Mouse (Mus musculus) limb, embryonic 14.5 days (tissue): ENCODE data around the gene Mapkbp1. TPM values are rescaled to one million over a fixed set of nuclear protein-coding genes. Genes with fewer than 3 reads are reported as not detected.

Source experiments
- ATAC-seq: fragments of 200-750 bp; cut with Nextera tagmentation; 2 replicates; pipeline ENCODE4 v1.8.0; 2017; ENCODE audit warnings: low read depth, moderate number of reproducible peaks, moderate TSS enrichment; ENCODE audit not compliant: low FRiP score
- DNase-seq: peaks from one replicate; pipeline ENCODE4 v3.0.0-alpha.2; 2015; ENCODE audit warnings: low spot score
- H3K27ac ChIP-seq: fragments of 300-500 bp; sonication (generic); replicated peaks from 2 replicates; pipeline ENCODE4 v1.5.1; 2014; ENCODE audit warnings: low read depth, mild to moderate bottlenecking, low read length, moderate library complexity, mixed read lengths
- H3K27me3 ChIP-seq: fragments of 300-500 bp; sonication (generic); 2 replicates; pipeline ENCODE4 v1.6.1; 2014; ENCODE audit warnings: low read length, mixed read lengths; ENCODE audit not compliant: control insufficient read depth, insufficient read depth
- H3K36me3 ChIP-seq: fragments of 300-500 bp; sonication (generic); 2 replicates; pipeline ENCODE4 v1.6.1; 2014; ENCODE audit warnings: mild to moderate bottlenecking, low read length, moderate library complexity, mixed read lengths; ENCODE audit not compliant: control insufficient read depth, insufficient read depth
- H3K4me1 ChIP-seq: fragments of 300-500 bp; sonication (generic); 2 replicates; pipeline ENCODE4 v1.6.1; 2014; ENCODE audit warnings: antibody characterized with exemption, low read length, mixed read lengths; ENCODE audit not compliant: control insufficient read depth, insufficient read depth
- H3K4me2 ChIP-seq: fragments of 300-500 bp; sonication (generic); replicated peaks from 2 replicates; pipeline ENCODE4 v1.6.1; 2014; ENCODE audit warnings: low read depth, mild to moderate bottlenecking, low read length, moderate library complexity; ENCODE audit not compliant: severe bottlenecking
- H3K4me3 ChIP-seq: fragments of 300-500 bp; sonication (generic); replicated peaks from 2 replicates; pipeline ENCODE4 v1.5.1; 2014; ENCODE audit warnings: low read length
- H3K9ac ChIP-seq: fragments of 300-500 bp; sonication (generic); 2 replicates; pipeline ENCODE4 v1.6.1; 2014; ENCODE audit warnings: mild to moderate bottlenecking, low read depth, low read length, moderate library complexity; ENCODE audit not compliant: severe bottlenecking
- H3K9me3 ChIP-seq: fragments of 300-500 bp; sonication (generic); 2 replicates; pipeline ENCODE4 v1.6.1; 2016; ENCODE audit warnings: low read length; ENCODE audit not compliant: control insufficient read depth
- POLR2A ChIP-seq: fragments of 200-500 bp; IDR thresholded peaks from 2 replicates; pipeline ENCODE4 v1.8.0; 2012; ENCODE audit warnings: inconsistent platforms, mild to moderate bottlenecking, moderate library complexity, borderline replicate concordance; ENCODE audit not compliant: insufficient read depth, insufficient read length; ENCODE audit errors: extremely low read depth
- WGBS: fragments of 180-500 bp; shearing (Covaris S2); extraction: QIAGEN DNeasy Blood & Tissue Kit; methylation state at CpG from one replicate; pipeline ENCODE4 v1.1.7; 2014; 5-methylcytosine and 5-hydroxymethylcytosine counted together
- microRNA-seq: library from miRNA; unstranded; fragments of <30 nt; microRNA quantifications from one replicate; pipeline ENCODE4, GENCODE M21; 2016
- polyA plus RNA-seq, 2 experiments: library from polyadenylated mRNA; depleted of rRNA in 1 of 2; stranded (reverse) in 1 of 2; unstranded in 1 of 2; fragments of >200 nt; fragmentation: Nextera tagmentation in 1 of 2; extraction: Ambion mirVana in 1 of 2; gene quantifications; 2 replicates each; pipeline versions ENCODE4 v1.2.1 to v1.2.3; 2012 to 2014

Gene Mapkbp1
- polyA plus RNA-seq, 2 experiments = 4.2 to 26.2 TPM

GRCm38 (mm10) chr2:120068555-120069465, 96.3 kb downstream of the Mapkbp1 start:
- H3K9me3 ChIP-seq = no peaks in the 10 kb centered on the region
- no peaks in the 10 kb centered on the region for H3K27me3 ChIP-seq
- H3K4me3 ChIP-seq = no peak overlapping the region
- H3K4me1 ChIP-seq = no peaks in the 10 kb centered on the region
- H3K9ac ChIP-seq = no peak overlapping the region; the same call in 1 of the 2 replicates
- no peak overlapping the region for H3K27ac ChIP-seq
- TF ChIP-seq POLR2A = no peak
- DNase-seq = peak; percentile 25
- H3K4me2 ChIP-seq = no peak overlapping the region
- ATAC-seq = peak; percentile 21; the same call in 1 of the 2 replicates
- WGBS = 45% methylated on average over 16 of the region's 16 CpGs
- no peaks in the 10 kb centered on the region for H3K36me3 ChIP-seq

- H3K27me3 ChIP-seq = no peaks in the 10 kb centered on the region
- H3K4me2 ChIP-seq = no peak overlapping the region
- H3K4me1 ChIP-seq = no peaks in the 10 kb centered on the region
- DNase-seq = peak; percentile 44
- WGBS = 60% methylated on average over 8 of the region's 8 CpGs
- no peak overlapping the region for H3K4me3 ChIP-seq
- no peak overlapping the region for H3K27ac ChIP-seq
- no peak overlapping the region; the same call in 1 of the 2 replicates for H3K9ac ChIP-seq
- ATAC-seq = peak; percentile 84
- H3K9me3 ChIP-seq = no peaks in the 10 kb centered on the region
- TF ChIP-seq POLR2A = no peak
- no peaks in the 10 kb centered on the region for H3K36me3 ChIP-seq
These were observed 97.0 kb downstream of the Mapkbp1 start for GRCm38 (mm10) chr2:120069466-120069990.

GRCm38 (mm10) chr2:120074096-120074495, 101.6 kb downstream of the Mapkbp1 start:
- H3K4me1 ChIP-seq = no peaks in the 10 kb centered on the region
- ATAC-seq = no peak
- peaks cover 12% of the 10 kb centered on the region for H3K27me3 ChIP-seq

GRCm38 (mm10) chr2:120076076-120076705, 103.7 kb downstream of the Mapkbp1 start:
- DNase-seq (peak; percentile 51), ATAC-seq (peak; percentile 66; the same call in 1 of the 2 replicates)
- H3K4me1 ChIP-seq = no peaks in the 10 kb centered on the region
- H3K27me3 ChIP-seq = peaks cover 12% of the 10 kb centered on the region
- peak overlapping the region; percentile 31; the same call in 1 of the 2 replicates for H3K9ac ChIP-seq
- 2% methylated on average over 36 of the region's 36 CpGs for WGBS
- no peaks in the 10 kb centered on the region for H3K36me3 ChIP-seq
- H3K27ac ChIP-seq = no peak overlapping the region
- no peaks in the 10 kb centered on the region for H3K9me3 ChIP-seq
- peak overlapping the region; percentile 65 for H3K4me2 ChIP-seq
- H3K4me3 ChIP-seq = peak overlapping the region; percentile 36
- no peak for TF ChIP-seq POLR2A

More at GRCm38 (mm10) chr2:120074096-120074495, 101.6 kb downstream of the Mapkbp1 start:
- no peak overlapping the region for H3K4me3 ChIP-seq
- no peak overlapping the region for H3K4me2 ChIP-seq
- 92% methylated on average over 4 of the region's 4 CpGs for WGBS
- H3K36me3 ChIP-seq = no peaks in the 10 kb centered on the region
- TF ChIP-seq POLR2A = no peak
- H3K9ac ChIP-seq = no peak overlapping the region
- no peak overlapping the region for H3K27ac ChIP-seq
- no peak for DNase-seq
- H3K9me3 ChIP-seq = no peaks in the 10 kb centered on the region

Small RNA genes within 50 kb of the gene (microRNA-seq; reads per million reads assigned to microRNA genes)
- gene Mir7665 = not detected

Other genes starting within 250 kb of the Mapkbp1 start
- gene Itpka, start 230.4 kb upstream of the Mapkbp1 start, polyA plus RNA-seq (2012; rRNA removed) = 0.50 and 0.54 TPM in 2 replicates
- gene Itpka, start 230.4 kb upstream of the Mapkbp1 start, polyA plus RNA-seq (2014; fragmentation: Nextera tagmentation; extraction: Ambion mirVana) = 0.28 and 0.52 TPM in 2 replicates
- gene Ltk, start 212.3 kb upstream of the Mapkbp1 start, polyA plus RNA-seq (2012; rRNA removed) = 0.12 and 0.13 TPM in 2 replicates
- gene Ltk, start 212.3 kb upstream of the Mapkbp1 start, polyA plus RNA-seq (2014; fragmentation: Nextera tagmentation; extraction: Ambion mirVana) = 0.10 TPM in 1 of 2 replicates, not detected in the other
- gene Rpap1, start 185.2 kb upstream of the Mapkbp1 start, polyA plus RNA-seq (2012; rRNA removed) = 27.7 and 39.8 TPM in 2 replicates
- 22.5 and 27.0 TPM in 2 replicates for gene Rpap1, start 185.2 kb upstream of the Mapkbp1 start, polyA plus RNA-seq (2014; fragmentation: Nextera tagmentation; extraction: Ambion mirVana)
- 44.2 and 49.9 TPM in 2 replicates for gene Tyro3, start 175.0 kb upstream of the Mapkbp1 start, polyA plus RNA-seq (2012; rRNA removed)
- 28.5 and 31.7 TPM in 2 replicates for gene Tyro3, start 175.0 kb upstream of the Mapkbp1 start, polyA plus RNA-seq (2014; fragmentation: Nextera tagmentation; extraction: Ambion mirVana)
- 27.3 and 30.9 TPM in 2 replicates for gene Mga, start 75.5 kb upstream of the Mapkbp1 start, polyA plus RNA-seq (2012; rRNA removed)
- gene Mga, start 75.5 kb upstream of the Mapkbp1 start, polyA plus RNA-seq (2014; fragmentation: Nextera tagmentation; extraction: Ambion mirVana) = 38.4 and 42.3 TPM in 2 replicates
- 20.2 and 24.9 TPM in 2 replicates for gene Jmjd7, start 54.8 kb downstream of the Mapkbp1 start, polyA plus RNA-seq (2012; rRNA removed)
- 26.1 and 28.2 TPM in 2 replicates for gene Jmjd7, start 54.8 kb downstream of the Mapkbp1 start, polyA plus RNA-seq (2014; fragmentation: Nextera tagmentation; extraction: Ambion mirVana)
- gene Gm28042, start 54.8 kb downstream of the Mapkbp1 start, polyA plus RNA-seq (2012; rRNA removed) = 19.5 and 26.1 TPM in 2 replicates
- 3.0 and 4.6 TPM in 2 replicates for gene Gm28042, start 54.8 kb downstream of the Mapkbp1 start, polyA plus RNA-seq (2014; fragmentation: Nextera tagmentation; extraction: Ambion mirVana)
- gene Pla2g4b, start 60.7 kb downstream of the Mapkbp1 start, polyA plus RNA-seq (2012; rRNA removed) = 21.9 and 22.8 TPM in 2 replicates
- gene Pla2g4b, start 60.7 kb downstream of the Mapkbp1 start, polyA plus RNA-seq (2014; fragmentation: Nextera tagmentation; extraction: Ambion mirVana) = 1.7 and 1.9 TPM in 2 replicates
- gene Ehd4, start 181.9 kb downstream of the Mapkbp1 start, polyA plus RNA-seq (2012; rRNA removed) = 18.3 and 19.7 TPM in 2 replicates
- gene Ehd4, start 181.9 kb downstream of the Mapkbp1 start, polyA plus RNA-seq (2014; fragmentation: Nextera tagmentation; extraction: Ambion mirVana) = 37.1 and 51.0 TPM in 2 replicates